Mouse (Mus musculus) embryonic facial prominence, embryonic 13.5 days (tissue): ENCODE results near the gene Dnajc5. TPM values are rescaled to one million over a fixed set of nuclear protein-coding genes. Genes with fewer than 3 reads are reported as not detected.

Experiments
- ATAC-seq: fragments of 200-750 bp; cut with Nextera tagmentation; 2 replicates; pipeline ENCODE4 v1.8.0; 2017; ENCODE audit warnings: low read depth; ENCODE audit not compliant: insufficient number of reproducible peaks, insufficient read depth, low FRiP score, low TSS enrichment
- H3K27ac ChIP-seq: fragments of 300-500 bp; sonication (generic); 2 replicates; pipeline ENCODE4 v1.5.1; 2015; ENCODE audit warnings: moderate library complexity, mild to moderate bottlenecking, inconsistent platforms
- H3K27me3 ChIP-seq: fragments of 300-500 bp; sonication (generic); 2 replicates; pipeline ENCODE4 v1.6.1; 2015; ENCODE audit warnings: mild to moderate bottlenecking, inconsistent platforms
- H3K36me3 ChIP-seq: fragments of 300-500 bp; sonication (generic); 2 replicates; pipeline ENCODE4 v1.6.1; 2015; ENCODE audit warnings: mild to moderate bottlenecking, inconsistent platforms
- H3K4me1 ChIP-seq: fragments of 300-500 bp; sonication (generic); 2 replicates; pipeline ENCODE4 v1.6.1; 2015; ENCODE audit warnings: inconsistent platforms
- H3K4me2 ChIP-seq: fragments of 300-500 bp; sonication (generic); 2 replicates; pipeline ENCODE4 v1.6.1; 2015; ENCODE audit warnings: moderate library complexity, mild to moderate bottlenecking, inconsistent platforms
- H3K4me3 ChIP-seq: fragments of 300-500 bp; sonication (generic); 2 replicates; pipeline ENCODE4 v1.5.1; 2015; ENCODE audit warnings: mild to moderate bottlenecking, inconsistent platforms
- H3K9ac ChIP-seq: fragments of 300-500 bp; sonication (generic); 2 replicates; pipeline ENCODE4 v1.6.1; 2015; ENCODE audit warnings: mild to moderate bottlenecking, inconsistent platforms
- H3K9me3 ChIP-seq: fragments of 300-500 bp; sonication (generic); 2 replicates; pipeline ENCODE4 v1.6.1; 2016; ENCODE audit warnings: inconsistent platforms
- WGBS: fragments of 180-500 bp; shearing (Covaris S2); methylation state at CpG from one replicate; pipeline ENCODE4 v1.1.7; 2015; ENCODE audit warnings: mixed read lengths; 5-methylcytosine and 5-hydroxymethylcytosine counted together
- polyA plus RNA-seq: library from polyadenylated mRNA; unstranded; fragments of >200 nt; fragmentation: Nextera tagmentation; extraction: Ambion mirVana; gene quantifications from 2 replicates; pipeline ENCODE4 v1.2.1, GENCODE M21; 2015

Dnajc5 gene
- polyA plus RNA-seq, 1 experiment from 2014 or later: 97.2 TPM

GRCm38 (mm10) chr2:181592231-181593041 lies 72.2 kb downstream of the Dnajc5 start, which contains the start of gene Zfp512b:
Zfp512b (minus strand) TSS chr2:181592803.
- peaks cover 30% of the 10 kb centered on the region for H3K36me3 ChIP-seq
- peaks cover 2% of the 10 kb centered on the region; the same call in 1 of the 2 replicates for H3K27me3 ChIP-seq
- peak within 1 kb of the TSS; percentile 97 for H3K4me3 ChIP-seq
- peaks cover 18% of the 10 kb centered on the region for H3K4me1 ChIP-seq
- peak within 1 kb of the TSS; percentile 88 for H3K4me2 ChIP-seq
- ATAC-seq: peak; percentile 77
- H3K27ac ChIP-seq: peak within 1 kb of the TSS; percentile 84
- WGBS: under 1% methylated on average over 87 of the region's 97 CpGs
- H3K9ac ChIP-seq: peak within 1 kb of the TSS; percentile 96
- H3K9me3 ChIP-seq: no peaks in the 10 kb centered on the region

- H3K4me1 ChIP-seq: peaks cover 18% of the 10 kb centered on the region
- H3K36me3 ChIP-seq: peaks cover 25% of the 10 kb centered on the region
- peaks cover 8% of the 10 kb centered on the region for H3K27me3 ChIP-seq
- peak overlapping the region; percentile 97 for H3K4me3 ChIP-seq
- peak; percentile 17; the same call in 1 of the 2 replicates for ATAC-seq
- WGBS: 3% methylated on average over 6 of the region's 6 CpGs
- no peaks in the 10 kb centered on the region for H3K9me3 ChIP-seq
- peak overlapping the region; percentile 88 for H3K4me2 ChIP-seq
- peak overlapping the region; percentile 84 for H3K27ac ChIP-seq
- H3K9ac ChIP-seq: peak overlapping the region; percentile 96
These were observed 72.7 kb downstream of the Dnajc5 start for GRCm38 (mm10) chr2:181593042-181593421.

DNA sequence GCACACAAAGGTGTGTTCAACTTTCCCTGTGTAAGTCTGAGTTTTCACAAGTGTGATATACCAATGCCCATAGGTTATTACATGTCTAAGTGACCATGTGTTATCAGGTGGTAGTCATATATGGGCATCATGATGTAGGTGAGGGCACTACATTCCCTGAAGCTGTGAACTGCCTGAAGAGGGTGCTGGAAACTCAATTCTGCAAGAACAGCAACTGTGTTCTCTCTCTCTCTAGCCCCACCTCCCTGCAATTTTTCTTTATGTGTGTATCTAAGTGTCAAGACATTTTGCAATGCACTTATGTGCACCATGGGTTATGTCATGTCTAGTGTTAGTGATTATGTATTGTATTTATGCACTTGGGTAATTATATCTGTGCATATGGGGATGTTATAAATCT lies 73.7 kb downstream of the Dnajc5 start:
- peaks cover 26% of the 10 kb centered on the region for H3K4me1 ChIP-seq
- no peaks in the 10 kb centered on the region for H3K9me3 ChIP-seq
- no peak overlapping the region for H3K9ac ChIP-seq
- H3K27me3 ChIP-seq: peaks cover 17% of the 10 kb centered on the region
- peaks cover 16% of the 10 kb centered on the region for H3K36me3 ChIP-seq
- no peak overlapping the region for H3K4me3 ChIP-seq
- ATAC-seq: no peak
- H3K27ac ChIP-seq: no peak overlapping the region
- H3K4me2 ChIP-seq: no peak overlapping the region

DNA sequence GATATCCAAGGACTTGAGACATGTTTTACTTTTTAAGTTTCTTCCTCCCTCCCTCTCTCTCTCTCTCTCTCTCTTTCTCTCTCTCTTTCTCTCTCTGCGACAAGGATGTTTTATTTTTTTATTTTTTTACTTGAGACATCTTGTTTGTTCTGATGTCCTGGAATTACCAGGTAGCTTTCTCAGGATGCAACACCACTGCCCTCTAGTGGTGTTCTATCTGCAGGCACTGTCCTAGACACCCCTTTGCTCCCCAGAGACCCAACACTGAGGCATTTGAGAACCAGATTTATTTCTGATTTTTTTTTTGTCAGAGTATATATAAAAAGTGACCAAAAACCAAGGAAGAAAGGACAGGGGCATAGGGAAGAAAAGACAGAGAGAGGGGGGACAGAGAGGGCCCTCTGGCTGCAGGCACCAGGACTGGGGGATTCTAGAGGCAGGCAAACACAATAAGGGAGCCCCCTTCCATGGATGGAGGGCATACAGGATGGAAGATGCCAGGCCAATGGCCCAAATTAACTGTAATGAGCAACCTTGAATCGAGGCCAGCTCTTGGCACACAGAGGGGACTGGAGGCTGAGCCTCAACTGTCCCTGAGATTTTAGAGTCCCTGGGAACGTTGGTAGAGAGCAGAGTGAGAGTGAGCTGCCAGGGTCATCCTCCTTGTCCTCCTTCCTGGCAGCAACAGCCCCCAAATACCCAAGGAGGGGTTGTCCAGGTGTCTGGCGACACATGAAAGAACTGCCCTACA lies 74.8 kb downstream of the Dnajc5 start:
- H3K4me3 ChIP-seq: no peak overlapping the region
- H3K9ac ChIP-seq: 0 out of 2 replicates have a peak overlapping the region, but pooled peaks have one; percentile 12
- H3K27me3 ChIP-seq: peaks cover 27% of the 10 kb centered on the region
- H3K4me1 ChIP-seq: peaks cover 30% of the 10 kb centered on the region
- 66% methylated on average over 4 of the region's 4 CpGs for WGBS
- ATAC-seq: no peak
- no peak overlapping the region for H3K4me2 ChIP-seq
- no peak overlapping the region for H3K27ac ChIP-seq
- peaks cover 4% of the 10 kb centered on the region for H3K36me3 ChIP-seq
- no peaks in the 10 kb centered on the region for H3K9me3 ChIP-seq

GRCm38 (mm10) chr2:181596221-181596960 lies 76.1 kb downstream of the Dnajc5 start:
- peaks cover 30% of the 10 kb centered on the region for H3K27me3 ChIP-seq
- peaks cover 28% of the 10 kb centered on the region for H3K4me1 ChIP-seq
- WGBS: 49% methylated on average over 6 of the region's 6 CpGs
- no peaks in the 10 kb centered on the region for H3K36me3 ChIP-seq
- ATAC-seq: no peak
- no peak overlapping the region for H3K4me3 ChIP-seq
- H3K27ac ChIP-seq: no peak overlapping the region
- H3K9ac ChIP-seq: no peak overlapping the region
- H3K4me2 ChIP-seq: no peak overlapping the region
- H3K9me3 ChIP-seq: no peaks in the 10 kb centered on the region

DNA sequence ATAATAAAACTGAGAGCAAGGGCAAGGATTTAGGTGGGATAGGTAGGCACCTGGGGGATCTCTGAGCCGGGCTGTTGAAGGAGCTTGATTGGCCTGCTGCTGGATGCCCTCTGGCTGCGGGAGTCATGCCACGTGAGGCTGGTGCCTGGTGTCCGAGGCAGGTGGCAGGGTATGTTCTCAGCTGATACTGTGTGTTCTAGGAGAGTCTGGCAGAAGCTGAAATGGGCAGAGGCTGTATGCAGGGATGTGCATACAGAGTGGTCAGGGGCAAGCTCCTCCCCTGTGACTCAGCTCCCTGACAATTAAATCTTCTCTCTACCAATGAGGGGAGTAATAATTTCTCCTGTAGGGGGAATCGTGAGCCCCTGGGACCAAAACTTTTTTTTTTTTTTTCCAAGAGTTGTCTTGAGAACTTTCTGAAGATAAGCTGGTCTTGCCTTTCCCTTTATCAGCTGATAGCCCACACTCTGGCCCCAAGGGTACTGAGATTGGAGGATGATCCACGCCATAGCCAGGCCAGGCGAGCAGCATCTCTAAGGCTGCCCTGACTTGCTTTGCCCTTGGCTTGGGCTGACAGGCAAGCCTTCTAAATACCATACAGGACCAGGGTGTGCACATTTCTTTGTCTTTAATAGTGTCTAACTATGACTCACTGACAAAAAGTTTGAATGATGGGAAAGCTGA lies 77.2 kb downstream of the Dnajc5 start:
- Histone ChIP-seq H3K4me3 (no peak overlapping the region), H3K9me3 (no peaks in the 10 kb centered on the region), H3K9ac (no peak overlapping the region), H3K36me3 (no peaks in the 10 kb centered on the region), H3K27ac (no peak overlapping the region), H3K4me1 (peaks cover 33% of the 10 kb centered on the region), H3K4me2 (no peak overlapping the region), H3K27me3 (peaks cover 30% of the 10 kb centered on the region)
- WGBS: 65% methylated on average over 7 of the region's 7 CpGs
- ATAC-seq: no peak

- H3K4me2 ChIP-seq: peak within 1 kb of the TSS; percentile 97
- H3K9ac ChIP-seq: peak within 1 kb of the TSS; percentile 77
- H3K9me3 ChIP-seq: no peaks in the 10 kb centered on the region
- no peaks in the 10 kb centered on the region for H3K36me3 ChIP-seq
- WGBS: 2% methylated on average over 58 of the region's 71 CpGs
- 0 out of 2 replicates have a peak, but pooled peaks have one; percentile 10 for ATAC-seq
- peak within 1 kb of the TSS; percentile 55 for H3K27ac ChIP-seq
- peaks cover 35% of the 10 kb centered on the region for H3K4me1 ChIP-seq
- peak within 1 kb of the TSS; percentile 63 for H3K4me3 ChIP-seq
- peaks cover 30% of the 10 kb centered on the region for H3K27me3 ChIP-seq
These were observed 78.4 kb downstream of the Dnajc5 start, which contains the start of gene Samd10 for GRCm38 (mm10) chr2:181598454-181599351. Samd10 (minus strand) TSS chr2:181599212.

DNA sequence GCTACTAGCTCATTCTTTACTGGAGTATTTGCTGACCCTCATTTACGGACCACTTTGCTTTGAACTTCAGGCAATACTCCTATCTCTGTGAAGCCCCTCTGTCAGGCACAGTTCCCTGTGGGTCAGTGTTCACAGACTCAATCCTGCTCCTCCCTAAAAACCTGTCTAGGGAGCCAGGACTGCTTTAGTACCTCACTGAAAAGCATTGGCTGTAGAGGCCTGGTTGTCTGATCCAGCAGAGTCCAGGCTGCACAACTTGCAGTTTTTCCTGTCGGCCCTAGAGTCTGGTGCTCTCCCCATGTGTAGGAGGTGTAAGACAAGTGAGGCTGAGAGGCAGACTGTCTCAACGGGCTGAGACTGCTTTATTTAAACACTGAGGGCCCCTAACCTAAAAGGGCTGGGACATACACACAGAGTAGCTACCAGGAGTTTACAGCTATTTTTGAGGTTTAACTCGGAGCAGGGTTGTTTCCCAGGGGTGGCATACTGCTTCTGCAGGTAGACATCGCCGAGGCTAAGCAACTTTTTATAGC lies 80.0 kb downstream of the Dnajc5 start:
- Histone ChIP-seq H3K36me3 (no peaks in the 10 kb centered on the region), H3K27ac (no peak overlapping the region)
- WGBS: 61% methylated on average over 6 of the region's 6 CpGs

DNA sequence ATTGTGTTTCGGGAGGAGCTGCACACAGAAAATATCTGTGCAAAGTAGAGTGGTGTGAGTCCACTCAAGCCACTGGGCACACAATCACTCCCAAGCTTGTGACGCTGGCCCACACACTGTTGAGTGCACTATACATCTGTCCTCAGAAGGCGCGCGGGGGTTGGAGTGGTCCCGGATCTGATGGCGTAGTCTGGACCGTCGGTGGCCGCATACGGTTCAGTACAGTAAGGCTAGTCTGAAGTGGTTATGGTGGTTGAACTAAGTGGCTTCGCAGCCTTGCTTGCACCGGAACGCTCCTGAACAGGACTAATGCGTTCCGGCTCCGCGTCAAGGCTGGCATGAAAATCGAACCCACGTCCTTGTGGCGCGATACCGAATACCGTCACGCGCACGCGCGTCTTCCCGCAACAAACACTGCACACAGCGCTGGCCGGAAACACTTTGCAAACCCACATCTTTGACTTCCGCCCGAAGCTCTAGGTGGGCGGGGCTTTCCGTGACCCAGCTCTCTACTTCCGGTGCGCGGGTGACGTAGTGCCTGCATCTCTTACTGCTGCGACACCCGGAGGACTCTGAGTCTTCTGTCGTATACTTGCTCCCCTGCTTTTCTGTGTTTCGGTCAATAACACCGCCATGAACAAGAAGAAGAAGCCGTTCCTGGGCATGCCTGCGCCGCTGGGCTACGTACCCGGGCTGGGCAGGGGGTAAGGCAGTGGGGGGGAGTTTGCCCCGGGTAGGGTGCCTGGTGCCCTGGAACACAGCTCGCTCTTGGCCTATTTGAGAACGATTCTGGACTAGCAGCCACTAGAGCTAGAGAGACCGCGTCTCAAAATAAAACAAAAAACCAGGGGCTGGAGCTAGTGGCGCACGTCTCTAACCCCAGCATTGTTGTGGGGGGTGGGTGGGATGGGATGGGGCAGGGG lies 80.8 kb downstream of the Dnajc5 start:
- H3K4me3 ChIP-seq: peak overlapping the region; percentile 93
- no peaks in the 10 kb centered on the region for H3K9me3 ChIP-seq
- H3K27ac ChIP-seq: peak overlapping the region; percentile 86
- H3K9ac ChIP-seq: peak overlapping the region; percentile 89
- ATAC-seq: peak; percentile 88
- peaks cover 4% of the 10 kb centered on the region; the same call in 1 of the 2 replicates for H3K36me3 ChIP-seq
- peaks cover 35% of the 10 kb centered on the region for H3K4me1 ChIP-seq
- WGBS: 1% methylated on average over 57 of the region's 57 CpGs
- peak overlapping the region; percentile 85 for H3K4me2 ChIP-seq
- H3K27me3 ChIP-seq: peaks cover 30% of the 10 kb centered on the region

More for the DNA sequence above, 80.0 kb downstream of the Dnajc5 start:
- peak overlapping the region; percentile 85 for H3K4me2 ChIP-seq
- ATAC-seq: no peak
- H3K9me3 ChIP-seq: no peaks in the 10 kb centered on the region
- H3K27me3 ChIP-seq: peaks cover 30% of the 10 kb centered on the region
- H3K4me3 ChIP-seq: peak overlapping the region; percentile 93
- peak overlapping the region; percentile 89 for H3K9ac ChIP-seq
- peaks cover 35% of the 10 kb centered on the region for H3K4me1 ChIP-seq
